Mouse (Mus musculus) left cerebral cortex, adult 8-10 months (tissue): Measurements from ENCODE around the gene Otos. TPM values are rescaled to one million over a fixed set of nuclear protein-coding genes. Genes with fewer than 3 reads are reported as not detected.

Source experiments
- DNase-seq, 2 experiments: peaks; one replicate each; pipeline ENCODE4 v3.0.0; 2022; ENCODE audit warnings: low spot score in 2 of 2
- total RNA-seq, 4 experiments: library from RNA; stranded (reverse); gene quantifications; 2 replicates each; pipeline ENCODE4 v1.2.4; 2022

Otos gene
- under 1 TPM in 2 of 4 experiments, not detected in 2; 0.58 to 0.68 TPM for total RNA-seq

GRCm38 (mm10) chr1:92648673-92649072 lies at the start of gene Otos:
TSS of gene Otos (minus strand) at chr1:92648841.
- peak in 1 of 2 experiments; percentile 44 for DNase-seq

GRCm38 (mm10) chr1:92696848-92697247 lies 48.2 kb upstream of the Otos start:
- peak; percentile 39 to 63 for DNase-seq

- no peak for DNase-seq
These were observed 47.1 kb upstream of the Otos start for GRCm38 (mm10) chr1:92695751-92696150.

DNA sequence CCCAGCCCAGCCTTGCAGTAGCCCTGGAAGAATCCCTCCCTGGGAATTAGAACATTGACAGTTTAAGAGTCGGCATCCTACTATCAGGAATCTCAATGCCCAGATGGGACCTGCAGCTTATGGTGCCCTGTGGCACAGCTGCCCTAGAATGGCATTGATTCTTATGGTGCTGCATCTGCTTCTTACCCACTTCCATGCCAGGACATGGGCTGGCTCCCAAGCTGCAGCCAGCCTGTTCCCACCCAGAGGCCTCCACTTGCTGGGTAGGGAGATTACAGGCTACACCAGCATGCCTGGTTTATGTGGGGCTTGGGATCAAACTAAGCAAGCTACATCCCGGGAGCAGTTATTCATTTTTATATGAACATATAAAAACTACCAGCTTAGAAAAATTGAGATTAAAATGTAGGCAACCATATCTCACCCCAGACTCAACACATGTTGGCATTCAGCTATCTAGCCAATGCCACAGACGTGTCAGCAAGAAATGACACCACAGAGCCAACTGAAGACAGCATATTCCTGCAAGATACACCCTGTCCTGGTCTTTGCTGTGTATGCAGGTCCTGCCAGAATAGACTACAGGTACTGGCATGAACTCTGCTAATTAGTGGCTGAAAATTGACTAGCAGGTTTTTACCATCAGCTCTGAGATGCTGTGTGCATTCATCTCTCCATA lies 42.7 kb upstream of the Otos start:
- no peak for DNase-seq

- DNase-seq = no peak
These were observed 38.4 kb upstream of the Otos start for GRCm38 (mm10) chr1:92686994-92687393.

- DNase-seq = peak in 1 of 2 experiments; percentile 65
These were observed 34.5 kb upstream of the Otos start for GRCm38 (mm10) chr1:92683151-92683550.

DNA sequence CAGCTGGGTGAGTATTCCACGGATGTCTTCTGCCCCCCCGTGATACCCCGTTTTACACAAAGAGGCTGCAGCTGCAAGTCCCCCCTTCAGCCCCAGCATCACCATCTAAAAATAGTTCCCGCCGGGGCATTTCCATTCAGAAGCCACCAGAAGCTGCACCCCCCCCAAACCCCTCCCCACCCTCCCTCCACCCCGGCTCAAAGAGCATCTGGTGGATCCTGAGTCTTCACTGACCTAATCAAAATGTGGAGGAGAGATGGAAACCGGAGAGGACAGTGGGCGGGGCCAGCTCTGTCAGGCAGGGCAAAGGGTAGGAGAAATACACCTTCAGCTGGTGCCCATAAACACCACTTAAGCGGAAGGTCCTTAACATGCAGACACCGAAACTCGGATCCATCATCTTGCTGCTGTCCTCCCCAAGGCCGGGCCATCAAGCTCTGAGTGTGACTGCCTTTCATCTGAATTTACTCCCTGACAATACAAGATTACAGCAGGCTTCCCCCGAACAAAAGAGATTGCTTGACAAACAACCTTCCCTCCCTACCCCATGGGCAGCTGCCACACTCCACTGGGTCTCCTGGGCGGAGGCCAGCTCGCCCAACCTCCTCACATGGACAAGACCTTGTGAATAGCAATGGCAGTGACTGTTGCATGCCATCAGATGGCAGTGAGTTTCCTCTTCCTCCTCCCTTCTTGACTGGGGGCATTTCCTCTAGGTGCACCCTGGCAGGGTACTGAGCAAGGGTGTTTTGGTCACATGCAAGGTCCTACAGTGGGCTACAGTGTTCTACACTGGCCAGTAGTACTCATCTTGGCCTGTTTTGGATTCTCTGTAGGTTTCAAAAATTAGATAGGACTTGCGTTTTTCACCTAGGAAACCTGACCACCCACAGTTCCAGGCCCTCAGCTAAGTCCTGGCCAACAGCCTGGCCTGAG lies 32.3 kb upstream of the Otos start:
- no peak for DNase-seq

GRCm38 (mm10) chr1:92678757-92679156 lies 30.1 kb upstream of the Otos start:
- DNase-seq = no peak

GRCm38 (mm10) chr1:92676676-92676975 lies 28.0 kb upstream of the Otos start:
- DNase-seq = no peak

GRCm38 (mm10) chr1:92675932-92676675 lies 27.5 kb upstream of the Otos start:
- peak in 1 of 2 experiments; percentile 54 for DNase-seq

GRCm38 (mm10) chr1:92673258-92673782 lies 24.7 kb upstream of the Otos start:
- no peak for DNase-seq

- DNase-seq = no peak
These were observed 22.7 kb upstream of the Otos start for GRCm38 (mm10) chr1:92671326-92671725.

DNA sequence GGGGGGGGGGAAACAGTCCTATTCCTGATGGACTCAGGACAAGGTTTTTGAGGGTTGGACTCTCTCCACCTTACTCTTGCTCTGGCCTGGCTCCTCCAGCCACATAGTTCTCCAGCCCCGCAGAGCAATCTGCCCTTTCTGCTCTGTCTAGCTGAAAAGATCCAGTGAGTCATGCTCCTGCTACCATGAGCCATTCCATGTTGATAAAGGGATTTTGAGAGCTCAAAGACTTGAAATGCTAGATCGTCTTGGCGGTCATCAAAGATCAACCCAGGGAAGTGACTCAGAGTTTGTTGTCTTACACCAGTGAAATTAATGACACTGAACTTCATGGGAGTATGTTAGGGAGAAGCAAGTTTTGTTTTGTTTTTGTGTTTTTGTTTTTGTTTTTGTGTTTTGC lies 20.8 kb upstream of the Otos start:
- DNase-seq = no peak

GRCm38 (mm10) chr1:92667106-92667505 lies 18.5 kb upstream of the Otos start:
- no peak for DNase-seq

DNA sequence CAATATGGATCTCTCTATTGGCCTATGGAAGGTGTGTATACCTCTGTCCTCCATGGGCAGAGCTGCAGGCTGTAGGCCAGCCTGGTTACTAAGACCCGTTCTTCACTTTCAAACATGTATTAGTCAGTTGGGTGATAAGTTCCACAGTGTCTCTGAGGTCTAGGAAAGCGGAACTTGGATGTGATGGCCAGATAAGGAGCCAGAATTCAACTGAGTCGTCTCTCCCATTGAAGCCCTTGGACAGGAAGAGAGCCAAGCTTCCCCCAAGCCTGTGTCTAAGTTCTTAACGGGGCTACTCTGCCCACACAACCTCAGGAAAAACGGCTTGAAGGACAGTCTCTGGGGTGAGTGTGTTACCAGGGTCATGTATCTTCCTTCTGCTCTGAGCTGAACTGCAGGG lies 10.8 kb upstream of the Otos start:
- DNase-seq = no peak

- DNase-seq = no peak
These were observed 8.6 kb upstream of the Otos start for GRCm38 (mm10) chr1:92657025-92657820.

DNA sequence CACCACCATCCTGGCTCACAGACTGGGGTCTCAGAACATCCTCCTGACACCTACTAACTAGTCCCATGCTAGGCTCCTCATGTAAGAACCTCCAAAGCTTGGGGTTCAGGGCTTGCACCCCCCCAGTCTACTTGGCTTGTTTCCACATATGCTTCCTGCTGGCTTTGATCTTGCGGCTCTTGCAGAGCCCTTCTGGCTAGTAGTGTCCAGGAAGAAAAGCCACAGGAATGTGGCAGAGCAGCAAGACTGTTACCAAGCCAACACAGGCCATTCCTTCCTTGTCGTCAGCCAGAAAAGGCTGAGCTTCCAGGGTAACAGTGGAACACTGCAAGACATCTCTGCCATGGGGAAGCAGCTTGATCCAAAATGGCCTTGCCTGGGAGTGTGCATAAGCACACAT lies 6.0 kb upstream of the Otos start:
- DNase-seq = no peak

GRCm38 (mm10) chr1:92653179-92653578 lies 4.5 kb upstream of the Otos start:
- no peak for DNase-seq

- no peak for DNase-seq
These were observed 2.8 kb upstream of the Otos start for GRCm38 (mm10) chr1:92651467-92651866.

DNA sequence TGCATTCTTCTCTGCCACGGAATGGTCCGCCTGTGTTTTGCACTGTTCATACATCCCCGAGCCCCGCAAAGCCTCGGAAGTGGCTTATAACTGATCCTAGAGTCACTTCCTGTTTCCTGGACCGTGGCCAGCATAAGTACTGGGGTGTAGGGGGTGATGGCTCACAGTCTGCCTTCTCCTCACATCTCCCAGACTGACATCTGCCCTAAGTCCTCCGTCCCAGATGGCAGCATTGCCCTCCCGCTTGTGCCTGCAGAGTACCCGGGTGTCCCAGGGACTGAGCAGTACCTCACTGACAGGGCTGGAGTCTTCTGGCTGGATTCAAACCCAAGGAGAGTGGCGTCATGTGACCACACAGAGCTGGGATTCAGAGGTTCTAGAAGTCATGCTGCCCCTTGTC lies 444 bp downstream of the Otos start:
- no peak for DNase-seq

DNA sequence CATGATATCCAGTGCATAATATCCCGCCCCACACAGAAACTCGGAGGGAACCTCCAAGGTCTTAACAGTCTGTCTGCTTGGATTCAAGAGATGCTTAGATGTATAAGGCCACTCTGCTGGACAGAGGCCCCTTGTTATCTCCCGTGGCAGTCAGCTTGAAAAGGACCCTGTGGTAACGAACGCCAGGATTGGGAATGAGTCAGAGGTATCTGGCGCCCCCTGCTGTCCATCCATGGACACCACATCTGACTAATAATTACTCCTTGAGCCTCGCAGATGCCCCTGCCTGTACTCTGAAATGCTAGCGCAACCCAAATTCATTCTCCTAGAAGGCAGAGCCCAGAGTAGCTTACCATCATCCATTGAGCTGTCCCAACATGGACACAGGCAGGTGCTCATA lies 889 bp downstream of the Otos start:
- peak in 1 of 2 experiments; percentile 51 for DNase-seq
